Mouse (Mus musculus): ENCODE measurements around the gene S100a3.

S100a3 gene

GRCm38 (mm10) chr3:90560008-90560628 is at the start of gene S100a3:
Gene S100a3 (plus strand): TSS chr3:90560578.
- DNase-seq = no peak

- DNase-seq = no peak
Measured at GRCm38 (mm10) chr3:90512276-90512675, 48.1 kb upstream of the S100a3 start.

- DNase-seq = no peak
Measured at GRCm38 (mm10) chr3:90512948-90513642, 47.3 kb upstream of the S100a3 start.

GRCm38 (mm10) chr3:90513796-90514590 is 46.4 kb upstream of the S100a3 start, which contains the start of the genes S100a1 and S100a13:
Gene S100a1 (minus strand): TSS chr3:90514392.
Gene S100a13 (plus strand): TSS chr3:90514435.
- DNase-seq = peak; percentile 52

GRCm38 (mm10) chr3:90514691-90515090 is 45.7 kb upstream of the S100a3 start:
- DNase-seq = no peak

- DNase-seq = peak; percentile 12
Measured at GRCm38 (mm10) chr3:90515242-90515641, 45.1 kb upstream of the S100a3 start.

GRCm38 (mm10) chr3:90515789-90516188 is 44.6 kb upstream of the S100a3 start:
- no peak for DNase-seq

GRCm38 (mm10) chr3:90517711-90518110 is 42.7 kb upstream of the S100a3 start:
- DNase-seq = no peak

- DNase-seq = peak; percentile 17
Measured at GRCm38 (mm10) chr3:90525421-90525820, 35.0 kb upstream of the S100a3 start.

GRCm38 (mm10) chr3:90526076-90526475 is 34.3 kb upstream of the S100a3 start:
- no peak for DNase-seq

GRCm38 (mm10) chr3:90526580-90526979 is 33.8 kb upstream of the S100a3 start, which contains the start of gene S100a14:
Gene S100a14 (plus strand): TSS chr3:90526856.
- DNase-seq = no peak

- no peak for DNase-seq
Measured at GRCm38 (mm10) chr3:90527291-90527873, 33.0 kb upstream of the S100a3 start.

- DNase-seq = no peak
Measured at GRCm38 (mm10) chr3:90531713-90532112, 28.7 kb upstream of the S100a3 start.

GRCm38 (mm10) chr3:90535446-90535845 is 24.9 kb upstream of the S100a3 start:
- no peak for DNase-seq

- DNase-seq = peak; percentile 78
Measured at GRCm38 (mm10) chr3:90537141-90537904, 23.1 kb upstream of the S100a3 start, which contains the start of gene S100a16. Gene S100a16 (plus strand): TSS chr3:90537254.

GRCm38 (mm10) chr3:90537905-90538296 is 22.5 kb upstream of the S100a3 start:
- DNase-seq = no peak

- DNase-seq = no peak
Measured at GRCm38 (mm10) chr3:90540904-90541303, 19.5 kb upstream of the S100a3 start.

GRCm38 (mm10) chr3:90549676-90550420 is 10.5 kb upstream of the S100a3 start:
- DNase-seq = no peak

- DNase-seq = no peak
Measured at GRCm38 (mm10) chr3:90550421-90550790, 10.0 kb upstream of the S100a3 start.

- DNase-seq = no peak
Measured at GRCm38 (mm10) chr3:90552231-90552630, 8.1 kb upstream of the S100a3 start.

- peak; percentile 24 for DNase-seq
Measured at GRCm38 (mm10) chr3:90555954-90556353, 4.4 kb upstream of the S100a3 start.

GRCm38 (mm10) chr3:90574691-90575090 is 14.3 kb downstream of the S100a3 start:
- no peak for DNase-seq
